Mouse (Mus musculus) stomach, postnatal 0 days (tissue): ENCODE data around the gene Nanos2.

Source experiments
- CTCF ChIP-seq: IDR thresholded peaks from 2 replicates; pipeline ENCODE4 v1.5.1; 2016; ENCODE audit warnings: antibody characterized with exemption, low read depth, mild to moderate bottlenecking, moderate library complexity
- EP300 ChIP-seq: optimal IDR thresholded peaks from 2 replicates; pipeline ENCODE3; 2016; ENCODE audit warnings: antibody characterized with exemption

GRCm38 (mm10) chr7:18951397-18951796, 35.8 kb upstream of the Nanos2 start:
- TF ChIP-seq CTCF (no peak), EP300 (no peak)
